Mouse (Mus musculus): ENCODE data around the gene Mcat. TPM values are rescaled to one million over a fixed set of nuclear protein-coding genes. Genes with fewer than 3 reads are reported as not detected.

The Mcat gene
- polyA plus RNA-seq, 1 experiment: 25.0 TPM

GRCm38 (mm10) chr15:83531961-83532469, 31.6 kb downstream of the Mcat start:
- no peaks in the 10 kb centered on the region; the same call in 1 of the 2 replicates for H3K27me3 ChIP-seq (ENCODE audit: control insufficient read depth, insufficient read depth, low read length)
- no peak overlapping the region for H3K4me3 ChIP-seq (replicated peaks; ENCODE audit: insufficient read depth, low read depth, low read length)
- no peak for DNase-seq
- TF ChIP-seq POLR2A (IDR thresholded peaks at IDR 0.05; ENCODE audit: borderline replicate concordance, insufficient read depth, low read length) (no peak), CTCF (IDR thresholded peaks at IDR 0.05; ENCODE audit: borderline replicate concordance, insufficient read depth, low read depth, low read length) (no peak)
- 74% methylated on average over 5 of the region's 5 CpGs for WGBS
- no peaks in the 10 kb centered on the region; the same call in 1 of the 2 replicates for H3K4me1 ChIP-seq (ENCODE audit: control insufficient read depth, insufficient read depth, low read length)
- H3K27ac ChIP-seq (ENCODE audit: insufficient read depth, low read length): no peak overlapping the region

GRCm38 (mm10) chr15:83530688-83531087, 32.9 kb downstream of the Mcat start:
- no peak overlapping the region for H3K4me3 ChIP-seq (replicated peaks; ENCODE audit: insufficient read depth, low read depth, low read length)
- H3K27me3 ChIP-seq (ENCODE audit: control insufficient read depth, insufficient read depth, low read length): peaks cover 2% of the 10 kb centered on the region; the same call in 1 of the 2 replicates
- DNase-seq: no peak
- no peaks in the 10 kb centered on the region; the same call in 1 of the 2 replicates for H3K4me1 ChIP-seq (ENCODE audit: control insufficient read depth, insufficient read depth, low read length)
- 81% methylated on average over 6 of the region's 6 CpGs for WGBS
- TF ChIP-seq POLR2A (IDR thresholded peaks at IDR 0.05; ENCODE audit: borderline replicate concordance, insufficient read depth, low read length) (no peak), CTCF (IDR thresholded peaks at IDR 0.05; ENCODE audit: borderline replicate concordance, insufficient read depth, low read depth, low read length) (no peak)
- no peak overlapping the region for H3K27ac ChIP-seq (ENCODE audit: insufficient read depth, low read length)

GRCm38 (mm10) chr15:83530233-83530632, 33.4 kb downstream of the Mcat start:
- peaks cover 2% of the 10 kb centered on the region; the same call in 1 of the 2 replicates for H3K27me3 ChIP-seq (ENCODE audit: control insufficient read depth, insufficient read depth, low read length)
- WGBS: 81% methylated on average over 9 of the region's 9 CpGs
- H3K4me1 ChIP-seq (ENCODE audit: control insufficient read depth, insufficient read depth, low read length): no peaks in the 10 kb centered on the region; the same call in 1 of the 2 replicates
- no peak for DNase-seq
- H3K4me3 ChIP-seq (replicated peaks; ENCODE audit: insufficient read depth, low read depth, low read length): no peak overlapping the region
- TF ChIP-seq CTCF (IDR thresholded peaks at IDR 0.05; ENCODE audit: borderline replicate concordance, insufficient read depth, low read depth, low read length) (no peak), POLR2A (IDR thresholded peaks at IDR 0.05; ENCODE audit: borderline replicate concordance, insufficient read depth, low read length) (no peak)
- H3K27ac ChIP-seq (ENCODE audit: insufficient read depth, low read length): no peak overlapping the region

GRCm38 (mm10) chr15:83529765-83530164, 33.8 kb downstream of the Mcat start:
- Histone ChIP-seq H3K27me3 (ENCODE audit: control insufficient read depth, insufficient read depth, low read length) (peaks cover 2% of the 10 kb centered on the region; the same call in 1 of the 2 replicates), H3K4me1 (ENCODE audit: control insufficient read depth, insufficient read depth, low read length) (no peaks in the 10 kb centered on the region; the same call in 1 of the 2 replicates), H3K27ac (ENCODE audit: insufficient read depth, low read length) (no peak overlapping the region), H3K4me3 (replicated peaks; ENCODE audit: insufficient read depth, low read depth, low read length) (no peak overlapping the region)
- 85% methylated on average over 5 of the region's 5 CpGs for WGBS
- no peak for TF ChIP-seq POLR2A (IDR thresholded peaks at IDR 0.05; ENCODE audit: borderline replicate concordance, insufficient read depth, low read length)
- no peak for TF ChIP-seq CTCF (IDR thresholded peaks at IDR 0.05; ENCODE audit: borderline replicate concordance, insufficient read depth, low read depth, low read length)
- DNase-seq: no peak

- WGBS: 82% methylated on average over 4 of the region's 4 CpGs
- no peak for DNase-seq
- Histone ChIP-seq H3K27ac (ENCODE audit: insufficient read depth, low read length) (no peak overlapping the region), H3K4me1 (ENCODE audit: control insufficient read depth, insufficient read depth, low read length) (no peaks in the 10 kb centered on the region), H3K27me3 (ENCODE audit: control insufficient read depth, insufficient read depth, low read length) (peaks cover 2% of the 10 kb centered on the region; the same call in 1 of the 2 replicates), H3K4me3 (replicated peaks; ENCODE audit: insufficient read depth, low read depth, low read length) (no peak overlapping the region)
- TF ChIP-seq CTCF (IDR thresholded peaks at IDR 0.05; ENCODE audit: borderline replicate concordance, insufficient read depth, low read depth, low read length) (no peak), POLR2A (IDR thresholded peaks at IDR 0.05; ENCODE audit: borderline replicate concordance, insufficient read depth, low read length) (no peak)
Measured at GRCm38 (mm10) chr15:83528892-83529291, 34.7 kb downstream of the Mcat start.

GRCm38 (mm10) chr15:83527747-83528146, 35.8 kb downstream of the Mcat start:
- no peak for DNase-seq

GRCm38 (mm10) chr15:83527092-83527437, 36.5 kb downstream of the Mcat start:
- WGBS: 3% methylated on average over 26 of the region's 26 CpGs
- H3K4me3 ChIP-seq (replicated peaks; ENCODE audit: insufficient read depth, low read depth, low read length): peak overlapping the region; percentile 44
- no peak overlapping the region for H3K27ac ChIP-seq (ENCODE audit: insufficient read depth, low read length)
- peaks cover 2% of the 10 kb centered on the region; the same call in 1 of the 2 replicates for H3K27me3 ChIP-seq (ENCODE audit: control insufficient read depth, insufficient read depth, low read length)
- no peak for DNase-seq
- no peaks in the 10 kb centered on the region for H3K4me1 ChIP-seq (ENCODE audit: control insufficient read depth, insufficient read depth, low read length)
- TF ChIP-seq CTCF (IDR thresholded peaks at IDR 0.05; ENCODE audit: borderline replicate concordance, insufficient read depth, low read depth, low read length) (no peak), POLR2A (IDR thresholded peaks at IDR 0.05; ENCODE audit: borderline replicate concordance, insufficient read depth, low read length) (no peak)

More at GRCm38 (mm10) chr15:83527747-83528146, 35.8 kb downstream of the Mcat start:
- WGBS: 98% methylated on average over 2 of the region's 2 CpGs
- H3K4me1 ChIP-seq (ENCODE audit: control insufficient read depth, insufficient read depth, low read length): no peaks in the 10 kb centered on the region
- no peak overlapping the region for H3K4me3 ChIP-seq (replicated peaks; ENCODE audit: insufficient read depth, low read depth, low read length)
- H3K27ac ChIP-seq (ENCODE audit: insufficient read depth, low read length): no peak overlapping the region
- TF ChIP-seq POLR2A (IDR thresholded peaks at IDR 0.05; ENCODE audit: borderline replicate concordance, insufficient read depth, low read length) (no peak), CTCF (IDR thresholded peaks at IDR 0.05; ENCODE audit: borderline replicate concordance, insufficient read depth, low read depth, low read length) (no peak)
- peaks cover 2% of the 10 kb centered on the region; the same call in 1 of the 2 replicates for H3K27me3 ChIP-seq (ENCODE audit: control insufficient read depth, insufficient read depth, low read length)

GRCm38 (mm10) chr15:83526424-83527091, 37.0 kb downstream of the Mcat start, which contains the start of gene Bik:
Bik (plus strand) TSS chr15:83526862.
- no peak within 1 kb of the TSS for H3K27ac ChIP-seq (ENCODE audit: insufficient read depth, low read length)
- 1% methylated on average over 41 of the region's 45 CpGs for WGBS
- TF ChIP-seq POLR2A (IDR thresholded peaks at IDR 0.05; ENCODE audit: borderline replicate concordance, insufficient read depth, low read length) (no peak), CTCF (IDR thresholded peaks at IDR 0.05; ENCODE audit: borderline replicate concordance, insufficient read depth, low read depth, low read length) (no peak)
- peaks cover 2% of the 10 kb centered on the region; the same call in 1 of the 2 replicates for H3K27me3 ChIP-seq (ENCODE audit: control insufficient read depth, insufficient read depth, low read length)
- peak within 1 kb of the TSS; percentile 44 for H3K4me3 ChIP-seq (replicated peaks; ENCODE audit: insufficient read depth, low read depth, low read length)
- DNase-seq: peak in 1 of 2 experiments; percentile 27
- H3K4me1 ChIP-seq (ENCODE audit: control insufficient read depth, insufficient read depth, low read length): no peaks in the 10 kb centered on the region
